Mouse (Mus musculus) layer of hippocampus, adult 18-20 months (tissue): ENCODE results near the gene Cisd3. TPM values are rescaled to one million over a fixed set of nuclear protein-coding genes. Genes with fewer than 3 reads are reported as not detected.
"Not testable (repeated sequence)": the region's sequence is repeated elsewhere in the genome, so short reads cannot be mapped to it uniquely, and the experiment has no call there.

Experiments used
- DNase-seq, 2 experiments: peaks; one replicate each; pipeline ENCODE4 v3.0.0; 2022; ENCODE audit warnings: low spot score in 2 of 2
- long read RNA-seq: library from polyadenylated mRNA; stranded (forward); transcript quantifications from one replicate; pipeline ENCODE4 v2.0.0, GENCODE M21; 2021
- total RNA-seq, 2 experiments: library from RNA; stranded (reverse); gene quantifications; 2 replicates each; pipeline ENCODE4 v1.2.3; 2021

The Cisd3 gene
- 10 to 100 TPM; 51.3 to 52.0 TPM for total RNA-seq
- long read RNA-seq, transcript Cisd3-201 (3 exons, 737 nt): major isoform, 27 of 36 reads
- long read RNA-seq, partial matches to known transcripts: 1 of 36 reads
- long read RNA-seq, other reads (novel, unspliced or antisense): 4 of 36 reads

- peak; percentile 85 for DNase-seq
These were observed at the start of gene Cisd3 for GRCm38 (mm10) chr11:97685613-97686321. Cisd3 (plus strand) TSS chr11:97685826.

GRCm38 (mm10) chr11:97641668-97642067 is 44.0 kb upstream of the Cisd3 start:
- DNase-seq: peak; percentile 60 to 79

GRCm38 (mm10) chr11:97642746-97643145 is 42.9 kb upstream of the Cisd3 start:
- DNase-seq: no peak

- no peak for DNase-seq
These were observed 42.1 kb upstream of the Cisd3 start for GRCm38 (mm10) chr11:97643380-97644055.

GRCm38 (mm10) chr11:97644834-97645233 is 40.8 kb upstream of the Cisd3 start:
- peak in 1 of 2 experiments; percentile 68 for DNase-seq

GRCm38 (mm10) chr11:97648541-97648940 is 37.1 kb upstream of the Cisd3 start:
- not testable (repeated sequence) for DNase-seq

- no peak for DNase-seq
These were observed 35.3 kb upstream of the Cisd3 start for GRCm38 (mm10) chr11:97650341-97650740.

GRCm38 (mm10) chr11:97653376-97653775 is 32.2 kb upstream of the Cisd3 start:
- DNase-seq: not testable (repeated sequence)

- DNase-seq: no peak
These were observed 31.4 kb upstream of the Cisd3 start for GRCm38 (mm10) chr11:97654210-97654609.

- DNase-seq: no peak
These were observed 29.2 kb upstream of the Cisd3 start for GRCm38 (mm10) chr11:97656269-97656971.

- no peak for DNase-seq
These were observed 28.3 kb upstream of the Cisd3 start for GRCm38 (mm10) chr11:97657184-97657945.

GRCm38 (mm10) chr11:97657967-97658366 is 27.7 kb upstream of the Cisd3 start:
- DNase-seq: not testable (repeated sequence)

GRCm38 (mm10) chr11:97658751-97659266 is 26.8 kb upstream of the Cisd3 start:
- no peak for DNase-seq

GRCm38 (mm10) chr11:97659267-97659989 is 26.2 kb upstream of the Cisd3 start:
- DNase-seq: no peak

GRCm38 (mm10) chr11:97659990-97660714 is 25.5 kb upstream of the Cisd3 start:
- DNase-seq: peak; percentile 70 to 81

- DNase-seq: no peak
These were observed 24.6 kb upstream of the Cisd3 start for GRCm38 (mm10) chr11:97660734-97661647.

GRCm38 (mm10) chr11:97661648-97662133 is 23.9 kb upstream of the Cisd3 start:
- no peak for DNase-seq
